Mouse (Mus musculus): ENCODE data around the gene Angel2. TPM values are rescaled to one million over a fixed set of nuclear protein-coding genes. Genes with fewer than 3 reads are reported as not detected.

Angel2 gene
- polyA plus RNA-seq, 1 experiment from 2014 or later = 55.3 TPM

DNA sequence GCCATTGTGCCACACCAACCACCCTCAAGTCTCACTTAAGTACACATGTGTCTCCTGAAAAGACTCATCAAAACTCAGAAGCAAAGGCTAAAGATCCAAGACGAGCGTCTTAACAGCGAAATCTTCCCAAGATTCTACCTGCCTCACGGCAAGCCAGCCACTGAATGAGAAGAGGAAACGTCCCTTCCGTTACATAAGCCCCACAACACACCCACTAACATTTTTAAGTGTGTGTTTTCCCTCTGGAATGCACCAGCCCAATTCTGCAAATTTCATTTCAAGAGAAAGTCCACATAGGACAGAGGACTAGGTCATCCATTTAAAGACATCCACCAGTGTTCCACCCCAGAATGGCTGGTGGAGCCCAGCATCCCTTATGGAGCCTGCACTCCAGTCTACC, 14.1 kb upstream of the Angel2 start:
- Histone ChIP-seq H3K4me1 (peaks cover 25% of the 10 kb centered on the region), H3K9me3 (no peaks in the 10 kb centered on the region), H3K27me3 (replicated peaks; ENCODE audit: low read depth, poor library complexity, severe bottlenecking) (no peaks in the 10 kb centered on the region), H3K36me3 (replicated peaks) (no peaks in the 10 kb centered on the region), H3K27ac (replicated peaks) (peak overlapping the region; percentile 88; the same call in 1 of the 2 replicates), H3K4me3 (peak overlapping the region; percentile 94)
- DNase-seq (ENCODE audit: low spot score) = no peak
- 78% methylated on average over 6 of the region's 6 CpGs for WGBS

- peak within 1 kb of the TSS; percentile 94 for H3K4me3 ChIP-seq
- no peaks in the 10 kb centered on the region for H3K27me3 ChIP-seq (replicated peaks; ENCODE audit: low read depth, poor library complexity, severe bottlenecking)
- no peaks in the 10 kb centered on the region for H3K9me3 ChIP-seq
- under 1% methylated on average over 47 of the region's 47 CpGs for WGBS
- peak within 1 kb of the TSS; percentile 88 for H3K27ac ChIP-seq (replicated peaks)
- DNase-seq (ENCODE audit: low spot score) = peak; percentile 86
- H3K4me1 ChIP-seq = peaks cover 25% of the 10 kb centered on the region
- no peaks in the 10 kb centered on the region for H3K36me3 ChIP-seq (replicated peaks)
These were observed 13.3 kb upstream of the Angel2 start, which contains the start of gene Rps6kc1 for GRCm38 (mm10) chr1:190911415-190912123. Rps6kc1 (minus strand) TSS chr1:190911770.

- no peak for DNase-seq (ENCODE audit: low spot score)
- H3K9me3 ChIP-seq = no peaks in the 10 kb centered on the region
- no peaks in the 10 kb centered on the region for H3K27me3 ChIP-seq (replicated peaks; ENCODE audit: low read depth, poor library complexity, severe bottlenecking)
- H3K4me1 ChIP-seq = peaks cover 25% of the 10 kb centered on the region
- peak overlapping the region; percentile 94 for H3K4me3 ChIP-seq
- 51% methylated on average over 1 of the region's 1 CpGs for WGBS
- no peaks in the 10 kb centered on the region for H3K36me3 ChIP-seq (replicated peaks)
- H3K27ac ChIP-seq (replicated peaks) = no peak overlapping the region
These were observed 12.3 kb upstream of the Angel2 start for GRCm38 (mm10) chr1:190912623-190913022.

DNA sequence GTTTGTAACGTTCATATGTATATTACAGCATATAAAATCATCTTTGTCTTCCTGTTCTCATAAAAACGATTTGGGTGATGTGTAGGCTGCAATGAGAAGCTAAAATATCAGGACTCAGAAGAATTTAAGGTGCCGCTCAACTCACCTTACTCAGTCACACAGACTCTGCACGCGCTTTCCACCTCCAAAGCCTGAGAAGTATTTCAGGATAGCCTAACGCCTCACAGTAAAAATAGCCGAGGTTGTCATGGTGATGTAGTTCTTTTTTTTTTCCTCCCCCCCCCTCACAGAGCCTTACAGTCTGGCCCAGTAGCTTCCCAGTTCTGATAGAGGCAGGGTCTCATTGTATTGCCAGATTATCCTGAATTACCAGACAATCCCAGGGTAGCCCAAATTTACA, 6.0 kb upstream of the Angel2 start:
- H3K4me1 ChIP-seq = no peaks in the 10 kb centered on the region
- DNase-seq (ENCODE audit: low spot score) = no peak
- 78% methylated on average over 7 of the region's 7 CpGs for WGBS
- H3K27me3 ChIP-seq (replicated peaks; ENCODE audit: low read depth, poor library complexity, severe bottlenecking) = peaks cover 3% of the 10 kb centered on the region; the same call in 1 of the 2 replicates
- H3K4me3 ChIP-seq = no peak overlapping the region
- H3K9me3 ChIP-seq = no peaks in the 10 kb centered on the region
- no peak overlapping the region for H3K27ac ChIP-seq (replicated peaks)
- no peaks in the 10 kb centered on the region for H3K36me3 ChIP-seq (replicated peaks)

- Histone ChIP-seq H3K27ac (replicated peaks) (no peak overlapping the region), H3K27me3 (replicated peaks; ENCODE audit: low read depth, poor library complexity, severe bottlenecking) (peaks cover 3% of the 10 kb centered on the region; the same call in 1 of the 2 replicates), H3K4me1 (no peaks in the 10 kb centered on the region), H3K9me3 (no peaks in the 10 kb centered on the region), H3K4me3 (no peak overlapping the region), H3K36me3 (replicated peaks) (no peaks in the 10 kb centered on the region)
- DNase-seq (ENCODE audit: low spot score) = no peak
- 74% methylated on average over 8 of the region's 8 CpGs for WGBS
These were observed 5.0 kb upstream of the Angel2 start for GRCm38 (mm10) chr1:190919725-190920469.

DNA sequence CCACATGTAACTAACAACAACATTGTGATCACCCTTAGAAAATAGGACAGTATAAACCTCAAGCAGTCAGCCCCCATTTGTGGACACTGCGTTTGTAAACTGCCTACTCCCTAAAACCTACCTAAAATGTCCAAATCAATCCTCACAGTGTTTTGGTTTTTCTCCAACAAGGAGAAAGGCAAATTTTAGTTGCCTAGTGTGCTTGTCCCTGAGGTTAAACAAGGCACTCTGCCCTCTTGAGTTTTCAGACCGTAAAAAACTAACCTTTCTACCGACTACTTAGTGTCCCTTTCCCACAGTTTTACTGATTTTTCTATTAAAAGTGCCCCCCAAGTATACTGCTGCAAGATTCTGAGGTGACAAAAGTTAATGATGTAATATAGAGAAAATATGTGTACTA, 2.4 kb downstream of the Angel2 start:
- WGBS = 93% methylated on average over 3 of the region's 3 CpGs
- Histone ChIP-seq H3K4me1 (peaks cover 17% of the 10 kb centered on the region), H3K4me3 (peak overlapping the region; percentile 79; the same call in 1 of the 2 replicates)

GRCm38 (mm10) chr1:190927751-190928369, 2.9 kb downstream of the Angel2 start:
- Histone ChIP-seq H3K36me3 (replicated peaks) (peaks cover 4% of the 10 kb centered on the region), H3K4me1 (peaks cover 17% of the 10 kb centered on the region), H3K27me3 (replicated peaks; ENCODE audit: low read depth, poor library complexity, severe bottlenecking) (no peaks in the 10 kb centered on the region), H3K4me3 (peak overlapping the region; percentile 79), H3K9me3 (no peaks in the 10 kb centered on the region), H3K27ac (replicated peaks) (peak overlapping the region; percentile 98)
- no peak for DNase-seq (ENCODE audit: low spot score)
- WGBS = 27% methylated on average over 16 of the region's 16 CpGs

More for the DNA sequence above, 2.4 kb downstream of the Angel2 start:
- Histone ChIP-seq H3K36me3 (replicated peaks) (no peaks in the 10 kb centered on the region), H3K27me3 (replicated peaks; ENCODE audit: low read depth, poor library complexity, severe bottlenecking) (no peaks in the 10 kb centered on the region), H3K27ac (replicated peaks) (no peak overlapping the region), H3K9me3 (no peaks in the 10 kb centered on the region)
- DNase-seq (ENCODE audit: low spot score) = no peak

GRCm38 (mm10) chr1:190928370-190929009, 3.6 kb downstream of the Angel2 start:
- WGBS = under 1% methylated on average over 74 of the region's 79 CpGs
- H3K27ac ChIP-seq (replicated peaks) = peak overlapping the region; percentile 98
- H3K4me1 ChIP-seq = peaks cover 17% of the 10 kb centered on the region
- no peaks in the 10 kb centered on the region for H3K27me3 ChIP-seq (replicated peaks; ENCODE audit: low read depth, poor library complexity, severe bottlenecking)
- H3K9me3 ChIP-seq = no peaks in the 10 kb centered on the region
- peak; percentile 98 for DNase-seq (ENCODE audit: low spot score)
- H3K4me3 ChIP-seq = peak overlapping the region; percentile 79
- peaks cover 9% of the 10 kb centered on the region for H3K36me3 ChIP-seq (replicated peaks)

- Histone ChIP-seq H3K9me3 (no peaks in the 10 kb centered on the region), H3K27ac (replicated peaks) (peak overlapping the region; percentile 98), H3K4me1 (peaks cover 17% of the 10 kb centered on the region), H3K27me3 (replicated peaks; ENCODE audit: low read depth, poor library complexity, severe bottlenecking) (no peaks in the 10 kb centered on the region), H3K36me3 (replicated peaks) (peaks cover 15% of the 10 kb centered on the region), H3K4me3 (peak overlapping the region; percentile 79)
- WGBS = 10% methylated on average over 27 of the region's 27 CpGs
- no peak for DNase-seq (ENCODE audit: low spot score)
These were observed 4.2 kb downstream of the Angel2 start for GRCm38 (mm10) chr1:190929010-190929695.

GRCm38 (mm10) chr1:190930181-190930580, 5.3 kb downstream of the Angel2 start:
- H3K4me3 ChIP-seq = peak overlapping the region; percentile 13; the same call in 1 of the 2 replicates
- 87% methylated on average over 6 of the region's 6 CpGs for WGBS
- H3K36me3 ChIP-seq (replicated peaks) = peaks cover 26% of the 10 kb centered on the region
- no peak overlapping the region for H3K27ac ChIP-seq (replicated peaks)
- H3K9me3 ChIP-seq = no peaks in the 10 kb centered on the region
- H3K27me3 ChIP-seq (replicated peaks; ENCODE audit: low read depth, poor library complexity, severe bottlenecking) = no peaks in the 10 kb centered on the region
- no peak for DNase-seq (ENCODE audit: low spot score)
- peaks cover 17% of the 10 kb centered on the region for H3K4me1 ChIP-seq

DNA sequence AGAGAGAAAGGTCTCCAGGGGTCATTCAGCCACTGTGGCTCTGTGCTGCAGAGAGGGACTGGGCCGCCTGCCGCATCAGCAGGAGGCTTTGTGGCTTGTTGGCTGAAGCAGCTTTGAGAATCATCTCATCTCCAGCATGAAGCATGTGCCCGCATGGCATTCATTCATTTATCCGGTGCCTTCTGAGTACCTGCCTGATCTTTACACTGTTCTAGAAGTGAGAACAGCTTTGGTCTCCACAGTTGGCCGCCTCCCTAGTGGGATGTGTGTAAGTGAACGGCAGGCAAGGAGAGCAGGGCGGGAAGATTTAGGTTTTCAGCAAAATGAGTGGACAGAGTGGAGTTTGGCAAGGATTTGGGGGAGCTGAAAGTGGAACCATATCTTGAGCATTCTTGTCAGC, 14.9 kb downstream of the Angel2 start:
- H3K9me3 ChIP-seq = no peaks in the 10 kb centered on the region
- H3K27ac ChIP-seq (replicated peaks) = no peak overlapping the region
- no peak overlapping the region for H3K4me3 ChIP-seq
- H3K27me3 ChIP-seq (replicated peaks; ENCODE audit: low read depth, poor library complexity, severe bottlenecking) = no peaks in the 10 kb centered on the region
- peaks cover 95% of the 10 kb centered on the region for H3K36me3 ChIP-seq (replicated peaks)
- no peak for DNase-seq (ENCODE audit: low spot score)
- WGBS = 92% methylated on average over 7 of the region's 7 CpGs
- no peaks in the 10 kb centered on the region for H3K4me1 ChIP-seq

Data from embryonic facial prominence, embryonic 10.5 days (tissue).